Mouse (Mus musculus) urinary bladder, postnatal 36 days (tissue): Measurements from ENCODE around the gene Cd300ld5.
"Not testable (repeated sequence)": the region's sequence is repeated elsewhere in the genome, so short reads cannot be mapped to it uniquely, and the experiment has no call there.

Source experiments
- DNase-seq, 2 experiments: peaks; one replicate each; pipeline ENCODE4 v3.0.0; 2022; ENCODE audit warnings: low spot score in 2 of 2, mixed read lengths in 1 of 2

Cd300ld5 gene

DNA sequence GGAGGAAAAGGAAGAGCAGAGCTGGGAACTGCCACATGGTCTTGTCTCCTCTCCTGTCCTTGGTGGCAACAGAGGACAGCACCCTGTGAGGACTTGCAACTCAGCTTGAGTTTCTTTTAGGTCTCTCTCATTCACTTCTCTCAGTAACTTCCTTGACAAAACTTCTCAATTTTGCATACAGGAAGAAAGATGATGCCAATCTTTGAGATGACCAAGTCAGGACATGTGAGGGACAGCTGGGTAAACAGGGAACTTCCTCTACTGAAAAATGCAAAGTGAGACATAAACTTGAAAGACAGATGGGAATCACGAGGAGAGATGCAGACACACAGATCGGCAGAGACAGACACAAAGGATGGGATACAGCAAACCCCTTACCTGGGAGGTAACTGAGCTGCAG is 10.7 kb upstream of the Cd300ld5 start, which contains the start of gene Cd300ld3:
Gene Cd300ld3 (minus strand): TSS at position 151 of the 400 bp plus-strand sequence.
- no peak for DNase-seq

DNA sequence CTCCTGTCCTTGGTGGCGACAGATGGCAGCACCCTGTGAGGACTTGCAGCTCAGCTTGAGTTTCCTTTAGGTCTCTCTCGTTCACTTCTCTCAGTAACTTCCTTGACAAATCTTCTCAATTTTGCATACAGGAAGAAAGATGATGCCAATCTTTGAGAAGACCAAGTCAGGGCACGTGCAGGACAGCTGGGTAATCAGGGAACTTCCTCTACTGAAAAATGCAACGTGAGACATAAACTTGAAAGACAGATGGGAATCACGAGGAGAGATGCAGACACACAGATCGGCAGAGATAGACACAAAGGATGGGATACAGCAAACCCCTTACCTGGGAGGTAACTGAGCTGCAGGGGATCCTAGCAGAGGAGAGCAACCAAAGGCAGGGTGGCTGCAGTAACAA is 10.7 kb downstream of the Cd300ld5 start, which contains the start of gene Cd300ld4:
Gene Cd300ld4 (minus strand): TSS at position 101 of the 400 bp plus-strand sequence.
- DNase-seq: not testable (repeated sequence)

DNA sequence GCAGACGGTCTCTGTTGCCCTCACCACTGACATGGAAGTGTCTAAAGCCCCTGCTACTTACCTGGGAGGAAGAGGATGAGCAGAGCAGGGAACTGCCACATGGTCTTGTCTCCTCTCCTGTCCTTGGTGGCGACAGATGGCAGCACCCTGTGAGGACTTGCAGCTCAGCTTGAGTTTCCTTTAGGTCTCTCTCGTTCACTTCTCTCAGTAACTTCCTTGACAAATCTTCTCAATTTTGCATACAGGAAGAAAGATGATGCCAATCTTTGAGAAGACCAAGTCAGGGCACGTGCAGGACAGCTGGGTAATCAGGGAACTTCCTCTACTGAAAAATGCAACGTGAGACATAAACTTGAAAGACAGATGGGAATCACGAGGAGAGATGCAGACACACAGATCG is 21.5 kb downstream of the Cd300ld5 start, which contains the start of gene Cd300ld2:
Gene Cd300ld2 (minus strand): TSS at position 101 of the 400 bp plus-strand sequence.
- not testable (repeated sequence) for DNase-seq

DNA sequence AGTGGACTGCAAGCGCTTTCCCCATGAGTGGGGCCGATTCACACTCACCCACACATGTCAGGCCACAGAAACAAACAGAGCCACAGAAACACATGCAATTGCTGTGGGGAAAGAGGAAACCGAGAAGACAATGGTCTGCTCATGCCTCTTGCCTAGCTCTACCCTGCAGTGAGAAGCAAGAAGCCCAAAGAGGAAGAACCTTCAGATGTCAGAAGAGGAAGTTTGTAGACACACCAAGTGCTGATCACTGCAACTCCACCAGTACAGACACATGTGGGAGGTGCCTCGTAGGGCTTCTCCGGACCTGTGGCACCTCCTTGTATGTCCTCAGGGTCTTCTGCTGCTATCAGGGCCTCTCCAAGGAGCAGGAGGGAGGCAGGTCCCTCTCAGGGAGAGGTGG is 33.5 kb downstream of the Cd300ld5 start:
- DNase-seq: no peak

DNA sequence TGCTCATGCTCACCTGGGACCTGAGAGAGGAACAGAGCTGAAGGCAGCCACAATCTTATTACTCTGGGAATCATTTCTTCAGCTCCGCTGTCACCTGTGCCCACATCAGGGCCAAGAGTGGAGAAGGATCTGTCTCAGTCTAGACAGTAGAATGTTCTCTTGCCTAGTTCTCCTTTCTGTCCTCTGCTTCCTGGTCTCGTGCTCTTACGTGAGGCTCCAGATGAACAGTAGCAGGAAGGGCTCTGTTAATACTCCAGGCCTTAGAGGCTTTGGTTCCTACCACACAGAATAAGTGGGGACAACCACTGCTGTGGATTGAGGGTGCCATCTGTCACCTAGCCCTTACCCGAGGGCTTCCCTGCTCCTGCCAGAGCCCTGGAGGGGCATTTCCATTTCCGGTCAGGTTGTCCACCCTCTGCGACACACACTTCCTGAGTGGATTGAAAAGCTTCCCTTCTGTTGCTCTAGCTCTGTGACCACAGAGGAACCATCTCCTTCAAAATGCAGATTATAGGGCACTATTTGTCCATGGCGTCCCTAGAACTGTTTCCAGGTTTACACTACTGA is 36.0 kb downstream of the Cd300ld5 start, which contains the start of gene Cd300c2:
Gene Cd300c2 (minus strand): TSS at position 407 of the 567 bp plus-strand sequence.
- no peak for DNase-seq

DNA sequence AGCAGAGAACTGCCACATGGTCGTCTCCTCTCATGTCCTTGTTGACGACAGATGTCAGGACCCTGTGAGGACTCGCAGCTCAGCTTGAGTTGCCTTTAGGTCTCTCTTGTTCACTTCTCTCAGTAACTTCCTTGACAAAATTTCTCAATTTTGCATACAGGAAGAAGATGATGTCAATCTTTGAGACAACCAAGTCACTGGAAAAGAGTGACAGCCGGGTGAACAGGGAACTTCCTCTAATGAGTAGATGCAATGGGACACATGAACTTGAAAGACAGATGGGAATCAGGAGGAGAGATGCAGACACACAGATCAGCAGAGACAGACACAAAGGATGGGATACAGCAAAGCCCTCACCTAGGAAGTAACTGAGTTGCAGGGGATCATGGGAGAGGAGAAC is 47.8 kb downstream of the Cd300ld5 start, which contains the start of gene Cd300ld:
Gene Cd300ld (minus strand): TSS at position 130 of the 400 bp plus-strand sequence.
- no peak for DNase-seq

DNA sequence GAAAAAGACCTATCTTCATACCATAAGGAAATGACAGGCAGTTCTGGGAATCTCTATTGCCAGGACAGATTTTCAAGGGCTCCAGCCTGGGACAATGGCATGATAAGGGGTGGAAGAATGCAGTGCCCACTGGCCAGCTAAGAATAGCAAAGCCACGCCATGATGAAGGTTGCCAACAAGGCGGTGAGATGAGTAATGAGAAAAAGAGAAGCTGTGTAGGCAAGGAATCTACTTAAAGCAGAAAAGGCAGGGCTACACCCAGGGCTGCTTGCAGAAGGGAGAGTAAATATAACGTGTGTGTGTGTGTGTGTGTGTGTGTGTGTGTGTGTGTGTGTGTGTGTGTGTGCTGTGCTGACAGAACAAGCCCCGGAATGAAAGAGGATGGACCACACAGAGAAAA is 55.7 kb downstream of the Cd300ld5 start:
- DNase-seq: no peak
